In genomic region chr13:31801703-31802305, GRCm38 (mm10) we compare ENCODE assay signal across 8 mouse cellular contexts. TPM values are rescaled to one million over a fixed set of nuclear protein-coding genes. Genes with fewer than 3 reads are reported as not detected.
A peak's percentile ranks its signal among the peaks of the same experiment; 100 is the strongest.
DNase-seq lines count a peak whose midpoint lies in the region; ATAC-seq and TF ChIP-seq lines count a peak whose summit lies in the region.

No protein-coding gene starts in this region.

- no peaks in the 10 kb centered on the region for H3K36me3 ChIP-seq in forebrain, embryonic 11.5 days (ENCODE audit: control insufficient read depth, insufficient read depth, low read length)
- H3K36me3 ChIP-seq in kidney, postnatal 0 days (ENCODE audit: insufficient read depth, low read length), result no peaks in the 10 kb centered on the region
- no peaks in the 10 kb centered on the region for H3K36me3 ChIP-seq in neural tube, embryonic 12.5 days

- H3K4me3 ChIP-seq in left cerebral cortex, adult 2 months, result peak overlapping the region; percentile 38; the same call in 1 of the 2 replicates
- peak overlapping the region; percentile 28 for H3K4me3 ChIP-seq in forebrain, embryonic 11.5 days (ENCODE audit: low read depth, low read length)
- H3K4me3 ChIP-seq in kidney, postnatal 0 days (replicated peaks; ENCODE audit: low read depth, low read length), result peak overlapping the region; percentile 35
- H3K4me3 ChIP-seq in neural tube, embryonic 12.5 days, result peak overlapping the region; percentile 22; the same call in 1 of the 2 replicates

- no peak overlapping the region for H3K9ac ChIP-seq in forebrain, embryonic 11.5 days (ENCODE audit: low read length)
- peak overlapping the region; percentile 28; the same call in 1 of the 2 replicates for H3K9ac ChIP-seq in kidney, postnatal 0 days (ENCODE audit: low read depth, low read length)
- H3K9ac ChIP-seq in neural tube, embryonic 12.5 days, result no peak overlapping the region

- H3K9me3 ChIP-seq in forebrain, embryonic 11.5 days (ENCODE audit: control insufficient read depth, low read length), result no peaks in the 10 kb centered on the region
- no peaks in the 10 kb centered on the region for H3K9me3 ChIP-seq in kidney, postnatal 0 days (replicated peaks; ENCODE audit: low read length)
- no peaks in the 10 kb centered on the region for H3K9me3 ChIP-seq in neural tube, embryonic 12.5 days

- ATAC-seq in forebrain, embryonic 11.5 days (replicated peaks; ENCODE audit: low FRiP score), result peak; percentile 13; the same call in 1 of the 2 replicates
- ATAC-seq in kidney, postnatal 0 days (replicated peaks; ENCODE audit: low FRiP score, low read depth), result no peak
- peak; percentile 7 for ATAC-seq in neural tube, embryonic 12.5 days (ENCODE audit: low FRiP score, low read depth)

- TF ChIP-seq CTCF in left cerebral cortex, adult 2 months (IDR thresholded peaks at IDR 0.05), result no peak
- no peak for TF ChIP-seq CTCF in kidney, postnatal 0 days (IDR thresholded peaks at IDR 0.05; ENCODE audit: low read depth)

- peak overlapping the region; percentile 62 for H3K4me2 ChIP-seq in forebrain, embryonic 11.5 days (ENCODE audit: low read depth, low read length, severe bottlenecking)
- H3K4me2 ChIP-seq in kidney, postnatal 0 days (ENCODE audit: low read length), result peak overlapping the region; percentile 79
- H3K4me2 ChIP-seq in neural tube, embryonic 12.5 days (replicated peaks), result peak overlapping the region; percentile 64

- intact Hi-C loops in left cerebral cortex, adult 2 months (cut with DNase I), result loop anchor here (1.0 to 5.0 kb wide), 7 partner anchors 155 to 691 kb away; partner anchors contain the start of genes Foxf2 and Gmds

- H3K27ac ChIP-seq in left cerebral cortex, adult 2 months, result peak overlapping the region; percentile 34; the same call in 1 of the 2 replicates
- no peak overlapping the region for H3K27ac ChIP-seq in forebrain, embryonic 11.5 days (ENCODE audit: low read depth, low read length)
- H3K27ac ChIP-seq in kidney, postnatal 0 days, result no peak overlapping the region
- no peak overlapping the region for H3K27ac ChIP-seq in neural tube, embryonic 12.5 days

- DNase-seq in left cerebral cortex, adult 2 months (ENCODE audit: extremely low spot score in 1 of 2, low spot score in 2 of 2), result peak in 1 of 2 experiments; percentile 23
- no peak for DNase-seq in left cerebral cortex, adult 11 months (ENCODE audit: low spot score)
- peak; percentile 69 for DNase-seq in forebrain, embryonic 11.5 days (ENCODE audit: low spot score)
- no peak for DNase-seq in kidney, postnatal 0 days (ENCODE audit: low spot score)
- no peak for DNase-seq in frontal cortex, postnatal 25 days (ENCODE audit: low spot score in 2 of 2)
- DNase-seq in cerebellum, adult 11-12 months, result no peak
- no peak for DNase-seq in gastrocnemius, postnatal 25 days

- WGBS in forebrain, embryonic 11.5 days, result 4% methylated on average over 25 of the region's 25 CpGs
- WGBS in kidney, postnatal 0 days, result 18% methylated on average over 25 of the region's 25 CpGs
- WGBS in neural tube, embryonic 12.5 days, result 2% methylated on average over 25 of the region's 25 CpGs

- H3K4me1 ChIP-seq in forebrain, embryonic 11.5 days (replicated peaks; ENCODE audit: control insufficient read depth, insufficient read depth, low read length), result peaks cover 18% of the 10 kb centered on the region
- H3K4me1 ChIP-seq in kidney, postnatal 0 days (replicated peaks; ENCODE audit: insufficient read depth, low read length), result peaks cover 17% of the 10 kb centered on the region
- peaks cover 23% of the 10 kb centered on the region for H3K4me1 ChIP-seq in neural tube, embryonic 12.5 days

- peaks cover 69% of the 10 kb centered on the region for H3K27me3 ChIP-seq in forebrain, embryonic 11.5 days (ENCODE audit: control insufficient read depth, insufficient read depth, low read length)
- H3K27me3 ChIP-seq in kidney, postnatal 0 days (ENCODE audit: insufficient read depth, low read length), result 0 out of 2 replicates have a peak, but pooled peaks cover 9% of the 10 kb centered on the region
- peaks cover 86% of the 10 kb centered on the region for H3K27me3 ChIP-seq in neural tube, embryonic 12.5 days (replicated peaks)

RNA-seq across cellular contexts. Expression of gene Foxc1, which starts 4.6 kb away (rescaled TPM):
- 1 to 10 TPM; 4.8 to 6.1 TPM for total RNA-seq in left cerebral cortex, adult 2 months (2021)
- 5.0 and 5.5 TPM in 2 replicates for polyA plus RNA-seq in forebrain, embryonic 11.5 days (2014; fragmentation: Nextera tagmentation; extraction: Ambion mirVana)
- polyA plus RNA-seq in kidney, postnatal 0 days (2015; fragmentation: Nextera tagmentation; extraction: Ambion mirVana), result 5.7 and 7.6 TPM in 2 replicates
- 6.9 and 7.7 TPM in 2 replicates for polyA plus RNA-seq in neural tube, embryonic 12.5 days (2016; fragmentation: Nextera tagmentation; extraction: Ambion mirVana)
- total RNA-seq in gastrocnemius, postnatal 25 days (2021), result 1 to 10 TPM in 1 of 2 experiments, under 1 TPM in 1; 0.84 to 1.3 TPM
